Mouse (Mus musculus): ENCODE measurements around the gene Capn2.

The Capn2 gene

GRCm38 (mm10) chr1:182516758-182517676 lies at the start of gene Capn2:
TSS of gene Capn2 (minus strand) at chr1:182517608.
- DNase-seq (ENCODE audit: low spot score): peak; percentile 54

DNA sequence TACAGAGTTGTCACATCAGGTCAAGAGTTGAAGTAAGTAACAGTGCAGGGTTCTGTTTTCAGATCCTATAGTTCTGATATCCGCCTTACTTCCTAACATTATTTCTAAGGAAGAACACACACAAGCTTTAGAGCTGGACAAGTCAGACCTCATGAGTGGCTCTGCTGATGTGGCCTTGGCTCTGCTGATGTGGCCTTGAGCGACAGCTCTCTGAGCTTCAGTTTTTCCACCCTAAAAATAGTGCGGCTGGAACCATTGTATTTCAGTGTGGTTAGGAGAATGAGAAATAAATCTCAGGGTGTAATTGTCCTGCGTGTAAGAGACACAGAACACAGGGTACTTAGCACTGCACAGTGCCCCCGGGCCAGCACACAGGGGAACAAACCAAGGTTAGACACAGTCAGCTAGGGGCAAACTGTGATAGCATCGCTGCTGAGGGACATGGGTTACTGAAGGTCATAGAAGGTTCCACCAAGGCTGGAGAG lies 48.0 kb upstream of the Capn2 start:
- no peak for DNase-seq (ENCODE audit: low spot score)

DNA sequence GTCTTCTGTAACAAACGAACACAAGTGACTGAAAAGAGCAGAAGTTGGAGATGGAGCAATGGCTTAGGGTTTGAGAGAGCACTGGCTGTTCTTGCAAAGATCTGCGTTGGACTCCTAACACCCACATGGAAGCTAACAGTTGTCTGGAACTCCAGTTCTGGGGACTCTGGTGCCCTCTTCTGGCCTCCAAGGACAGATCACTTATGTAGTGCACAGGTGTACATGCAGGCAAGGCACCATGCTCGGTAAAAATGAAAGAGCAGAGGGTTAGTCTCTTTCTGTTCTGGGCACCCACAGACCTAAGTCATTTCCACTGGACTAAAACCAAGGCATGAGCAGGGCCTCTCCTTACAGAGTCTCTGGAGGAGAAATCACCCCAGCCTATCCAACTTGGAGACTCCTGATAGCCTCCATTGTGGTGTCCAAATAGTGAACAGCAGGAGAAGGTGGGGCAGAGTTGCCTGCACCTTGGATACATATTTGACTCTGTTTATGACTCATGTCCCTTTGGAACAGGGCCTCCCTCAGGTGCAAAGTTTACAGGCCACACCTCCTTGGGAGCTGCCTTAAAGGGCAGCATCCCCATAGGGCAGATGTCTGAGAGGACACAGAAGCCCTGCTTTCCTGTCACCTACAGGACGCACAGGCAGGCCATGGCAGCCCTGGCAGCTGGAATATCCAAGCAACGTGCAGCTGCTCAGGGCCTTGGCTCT lies 47.2 kb upstream of the Capn2 start, which contains the start of gene Capn8:
TSS of gene Capn8 (plus strand) at position 600 of the 713 bp plus-strand sequence.
- DNase-seq (ENCODE audit: low spot score): no peak

GRCm38 (mm10) chr1:182562576-182563370 lies 45.4 kb upstream of the Capn2 start:
- no peak for DNase-seq (ENCODE audit: low spot score)

DNA sequence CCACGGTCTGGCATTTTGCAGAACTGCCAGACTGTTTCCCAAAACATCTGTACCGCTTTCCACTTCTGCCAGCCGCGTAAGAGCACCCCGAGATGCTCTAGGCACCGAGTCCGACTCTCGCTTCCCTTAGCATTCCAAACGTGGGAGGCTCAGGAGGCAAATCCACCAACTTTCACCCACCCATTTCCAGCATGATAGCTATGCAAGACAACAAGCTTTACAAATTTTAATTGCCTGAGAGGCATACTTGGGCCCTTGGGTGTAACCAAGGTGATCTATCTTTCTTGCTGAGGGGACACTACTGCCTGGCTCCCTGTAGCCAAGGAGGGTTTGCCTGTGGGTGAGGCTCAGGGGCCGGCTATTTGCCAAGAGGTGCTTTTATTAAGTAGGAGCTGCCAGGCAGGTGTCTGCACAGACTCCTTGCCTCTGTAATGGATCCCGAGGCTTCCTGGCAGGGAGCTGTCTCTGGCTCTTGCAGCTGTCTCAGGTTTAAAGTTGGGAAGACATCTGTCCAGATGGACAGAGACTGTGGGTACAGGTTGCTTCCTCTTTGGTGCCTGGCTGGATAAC lies 44.6 kb upstream of the Capn2 start:
- DNase-seq (ENCODE audit: low spot score): no peak

- no peak for DNase-seq (ENCODE audit: low spot score)
Observed at GRCm38 (mm10) chr1:182560390-182561098, 43.1 kb upstream of the Capn2 start.

DNA sequence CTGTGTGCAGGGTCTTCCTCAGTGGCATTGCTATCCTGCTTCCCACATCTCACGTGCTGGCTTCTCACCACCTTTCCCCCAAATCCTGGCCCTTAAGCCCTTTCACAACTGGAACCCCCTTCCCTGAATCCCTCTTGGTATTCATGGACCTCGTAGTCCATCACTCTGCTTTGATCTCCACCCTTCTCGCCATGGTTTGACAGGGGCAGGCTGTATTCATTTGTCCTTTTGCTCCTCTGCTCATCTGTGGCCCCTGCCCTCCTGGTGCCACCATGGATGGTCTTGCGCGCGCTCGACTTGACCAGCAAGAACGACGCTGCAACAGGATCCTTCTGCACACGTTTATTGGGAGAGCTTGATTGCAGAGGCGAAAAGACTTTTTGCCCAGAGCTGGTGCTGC lies 42.1 kb upstream of the Capn2 start:
- no peak for DNase-seq (ENCODE audit: low spot score)

- DNase-seq (ENCODE audit: low spot score): no peak
Observed at GRCm38 (mm10) chr1:182558271-182558670, 40.9 kb upstream of the Capn2 start.

DNA sequence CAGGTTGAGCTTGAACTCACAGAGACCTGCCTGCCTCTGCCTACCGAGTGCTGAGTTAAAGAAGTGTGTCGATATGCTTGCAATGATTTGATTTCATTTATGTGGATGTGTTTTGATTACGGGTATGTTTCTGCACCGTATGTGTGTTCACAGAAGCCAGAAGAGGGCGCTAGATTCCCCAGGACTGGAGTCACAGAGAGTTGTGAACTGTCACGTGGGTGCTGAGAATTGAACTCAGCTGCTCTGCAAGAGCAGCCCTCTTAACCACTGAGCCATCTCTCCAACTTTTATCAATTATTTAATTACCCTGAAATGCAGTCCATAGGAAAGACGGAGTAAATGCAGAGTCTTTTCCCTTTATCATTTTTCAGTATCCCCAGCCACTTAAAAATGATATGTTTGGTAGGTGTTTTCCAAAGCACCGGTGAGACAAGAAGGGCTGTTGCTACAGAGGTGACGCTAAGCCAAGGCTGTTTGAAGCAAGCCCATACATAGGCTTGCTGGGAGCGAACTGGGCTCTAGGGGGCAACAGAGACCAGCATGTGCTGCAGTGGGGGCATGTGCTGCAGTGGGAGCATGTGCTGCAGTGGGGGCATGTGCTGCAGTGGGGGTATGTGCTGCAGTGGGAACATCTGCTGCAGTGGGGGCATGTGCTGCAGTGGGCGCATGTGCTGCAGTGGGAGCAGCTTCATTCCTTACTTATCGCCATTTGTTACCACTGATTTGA lies 36.4 kb upstream of the Capn2 start:
- no peak for DNase-seq (ENCODE audit: low spot score)

DNA sequence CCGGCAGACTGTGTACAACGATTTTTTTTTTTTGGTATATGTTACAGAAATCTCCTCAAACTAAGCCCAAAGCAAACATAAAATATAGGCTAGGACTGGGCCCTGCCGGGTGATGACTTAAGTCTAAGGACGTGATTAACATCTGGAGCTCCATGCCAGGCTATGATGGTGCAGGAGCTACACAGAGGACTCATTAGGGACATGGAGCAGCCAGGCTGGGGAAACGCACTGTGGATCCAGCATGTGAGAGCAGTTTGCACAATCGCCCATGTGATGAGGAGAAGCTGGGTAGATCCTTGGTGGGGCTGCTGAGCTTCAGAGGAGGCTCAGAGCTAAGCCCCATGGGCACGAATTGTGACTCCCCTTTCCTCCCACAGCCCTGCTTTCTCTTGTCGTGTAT lies 33.4 kb upstream of the Capn2 start:
- no peak for DNase-seq (ENCODE audit: low spot score)

GRCm38 (mm10) chr1:182543906-182544305 lies 26.5 kb upstream of the Capn2 start:
- no peak for DNase-seq (ENCODE audit: low spot score)

DNA sequence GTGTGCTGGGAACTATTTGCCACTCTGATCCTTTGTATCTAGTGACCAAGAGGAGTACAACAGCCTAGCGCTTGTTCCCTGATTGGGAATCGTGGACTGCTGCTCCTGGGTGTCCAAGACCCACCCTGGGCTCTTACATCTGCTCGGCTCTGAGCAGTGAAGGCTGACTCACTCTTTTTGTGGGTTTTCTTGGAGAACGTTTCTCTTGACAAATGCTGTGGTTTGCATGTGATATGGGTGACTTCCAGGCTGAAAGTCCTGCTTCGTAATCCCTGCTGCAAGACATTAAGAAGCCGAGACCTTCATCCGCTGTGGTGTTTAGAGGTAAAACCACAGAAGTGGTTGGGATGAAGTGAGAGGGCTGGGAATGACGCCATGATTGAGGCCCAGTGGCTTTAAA lies 25.7 kb upstream of the Capn2 start:
- no peak for DNase-seq (ENCODE audit: low spot score)

DNA sequence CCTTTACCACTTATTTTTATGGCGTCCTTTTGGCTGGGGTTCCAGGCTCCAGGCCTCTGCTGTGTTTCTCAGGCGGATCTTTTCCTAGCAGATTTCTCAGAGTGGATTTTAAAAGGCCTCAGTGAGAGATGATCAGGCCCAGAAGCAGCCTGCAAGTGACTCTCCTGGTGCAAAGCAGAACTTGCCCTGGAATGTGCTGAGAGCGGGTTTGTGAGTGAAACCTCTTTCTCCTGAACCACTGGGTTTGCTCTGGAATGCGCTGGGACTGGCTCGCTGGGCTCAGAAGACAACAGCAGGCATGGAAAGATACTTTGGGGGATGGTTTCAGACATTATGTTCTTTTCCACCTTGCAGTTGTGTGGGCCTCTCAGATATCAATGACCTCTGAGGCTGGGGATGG lies 24.7 kb upstream of the Capn2 start:
- DNase-seq (ENCODE audit: low spot score): no peak

GRCm38 (mm10) chr1:182539023-182539940 lies 21.9 kb upstream of the Capn2 start:
- peak; percentile 46 for DNase-seq (ENCODE audit: low spot score)

- DNase-seq (ENCODE audit: low spot score): no peak
Observed at GRCm38 (mm10) chr1:182535080-182535481, 17.7 kb upstream of the Capn2 start.

DNA sequence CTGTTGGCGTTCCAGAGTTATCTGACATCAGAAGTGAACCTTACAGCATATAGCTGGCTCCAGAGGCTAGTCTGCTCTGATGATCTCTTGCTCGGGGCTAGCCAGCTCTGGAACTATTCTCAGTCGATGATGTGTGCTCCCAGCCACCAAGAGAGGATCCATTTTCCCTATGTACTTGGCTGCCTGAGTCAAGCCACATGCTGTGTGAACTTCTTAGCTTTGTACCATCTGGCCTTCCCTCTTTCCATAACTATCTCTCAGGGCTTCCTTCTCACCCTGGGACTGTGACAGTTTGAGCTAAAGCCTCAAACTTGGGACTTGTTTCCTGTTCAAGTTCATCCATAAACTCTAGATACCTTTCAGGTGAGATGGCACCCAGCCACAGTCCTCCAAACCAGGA lies 16.2 kb upstream of the Capn2 start:
- DNase-seq (ENCODE audit: low spot score): no peak

DNA sequence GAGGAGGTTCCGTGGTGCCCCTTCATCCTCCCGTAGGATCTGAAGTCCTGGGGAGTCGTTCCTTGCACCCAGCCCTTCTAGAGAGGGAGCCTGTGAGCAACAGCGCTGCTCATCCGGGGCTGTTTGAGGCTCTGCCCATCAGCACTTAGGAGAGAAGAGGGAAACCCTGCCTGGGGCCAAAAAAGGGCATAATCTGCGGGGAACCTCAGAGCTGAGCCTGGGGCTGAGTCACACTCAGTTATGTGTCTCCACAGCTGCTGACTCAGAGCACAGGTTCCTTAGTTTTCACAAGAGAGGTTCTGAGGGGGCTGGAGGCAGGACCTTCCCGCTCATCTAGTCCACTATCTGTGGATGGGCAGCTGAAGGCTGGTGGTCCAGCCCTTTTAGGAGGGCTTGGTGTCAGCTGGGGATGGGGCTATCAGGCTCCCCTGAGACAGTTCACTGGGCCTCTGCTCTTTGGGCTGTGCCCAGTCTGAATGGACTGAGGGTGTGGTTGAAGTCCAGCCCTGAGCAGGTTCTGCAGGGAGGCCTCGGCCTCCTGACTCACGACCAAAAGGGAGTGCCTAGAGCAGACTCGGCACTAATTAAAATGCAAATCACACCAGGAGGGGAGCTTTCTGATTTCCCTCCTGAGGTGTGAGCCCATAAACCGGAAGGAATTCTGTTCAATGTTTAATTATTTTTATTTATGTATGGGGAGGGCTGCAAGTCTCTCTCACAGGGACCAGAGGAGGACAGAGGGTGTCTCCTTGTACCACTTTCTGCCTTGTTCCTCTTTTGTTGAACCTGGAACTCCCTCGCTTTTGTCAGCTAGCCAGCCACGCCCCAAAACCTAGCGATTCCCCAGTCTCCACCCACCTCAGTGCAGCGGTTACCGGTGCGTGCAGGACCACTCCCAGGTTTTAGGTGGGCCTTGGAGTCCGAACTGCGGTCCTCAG lies 10.8 kb upstream of the Capn2 start:
- DNase-seq (ENCODE audit: low spot score): no peak

GRCm38 (mm10) chr1:182527261-182527766 lies 9.9 kb upstream of the Capn2 start:
- DNase-seq (ENCODE audit: low spot score): no peak

Data from testis, postnatal 14 days (tissue).